Mouse (Mus musculus) adrenal gland, postnatal 10 days (tissue): ENCODE data around the gene Agap1. TPM values are rescaled to one million over a fixed set of nuclear protein-coding genes. Genes with fewer than 3 reads are reported as not detected.

Source experiments
- DNase-seq: peaks from one replicate; pipeline ENCODE4 v3.0.0; 2021; ENCODE audit warnings: mixed read lengths
- total RNA-seq, 2 experiments: library from RNA; stranded (reverse); gene quantifications; 2 replicates each; pipeline ENCODE4 v1.2.3; 2021

Agap1 gene
- total RNA-seq, 2 experiments from 2014 or later, result 48.5 to 58.7 TPM

- DNase-seq, result peak; percentile 47
Measured at GRCm38 (mm10) chr1:89576985-89577384, 122.4 kb downstream of the Agap1 start.

- DNase-seq, result peak; percentile 90
Measured at GRCm38 (mm10) chr1:89580031-89580998, 125.7 kb downstream of the Agap1 start.

DNA sequence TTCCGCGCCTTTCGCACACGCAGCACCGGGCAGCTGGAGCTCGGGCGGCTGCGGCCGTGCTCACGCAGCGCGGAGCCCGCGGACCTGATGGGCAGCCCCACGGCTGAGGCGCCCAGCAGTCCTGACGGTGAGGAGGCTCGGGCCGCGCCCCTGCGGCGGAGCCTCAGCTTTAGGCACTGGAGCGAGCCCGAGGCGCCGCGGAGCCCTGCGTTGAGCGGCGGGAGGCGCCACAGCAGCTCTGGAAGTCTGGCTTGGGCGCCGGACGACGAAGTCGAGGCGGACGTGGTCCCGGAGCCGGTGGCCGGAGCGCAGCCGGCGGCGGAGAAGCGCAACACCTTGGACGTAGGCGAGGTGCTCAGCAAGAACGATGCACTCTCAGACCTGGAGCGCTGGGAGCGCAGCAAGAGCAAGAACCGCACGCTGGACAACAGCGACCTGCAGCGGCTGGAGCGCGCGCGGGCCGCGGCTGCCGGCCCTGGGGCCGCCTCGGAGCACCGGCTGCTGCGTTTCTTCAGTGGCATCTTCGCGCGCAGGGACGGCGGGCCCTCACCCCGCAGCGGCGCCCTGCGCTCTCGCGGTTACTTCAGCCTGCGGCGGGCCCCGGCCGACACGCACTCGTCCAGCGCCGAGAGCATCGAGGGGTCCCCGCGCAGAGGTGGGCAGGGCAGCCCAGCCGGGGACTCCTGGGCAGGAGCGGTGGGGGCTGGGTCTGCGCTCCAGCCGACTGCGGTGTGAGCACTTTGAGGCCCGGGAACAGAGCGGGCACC is 126.6 kb downstream of the Agap1 start:
- peak; percentile 79 for DNase-seq

DNA sequence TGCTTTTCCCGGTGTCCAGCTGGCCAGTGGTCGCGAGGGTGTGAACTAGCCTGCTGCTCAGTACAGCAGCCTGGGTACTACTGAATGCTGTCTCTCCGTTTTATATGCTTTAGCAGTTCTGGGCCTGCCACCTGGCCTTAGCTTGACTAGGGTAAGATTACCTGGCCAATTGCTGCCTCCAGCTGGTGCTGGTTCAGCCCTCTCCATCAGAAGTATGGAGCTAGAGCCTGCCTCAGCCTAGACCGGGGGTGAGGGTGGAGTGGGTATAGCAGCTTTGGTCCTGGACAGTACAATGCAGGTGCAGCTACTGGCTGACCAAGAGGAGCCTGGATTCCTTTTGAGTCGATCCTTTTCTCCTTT is 127.1 kb downstream of the Agap1 start:
- DNase-seq, result no peak

DNA sequence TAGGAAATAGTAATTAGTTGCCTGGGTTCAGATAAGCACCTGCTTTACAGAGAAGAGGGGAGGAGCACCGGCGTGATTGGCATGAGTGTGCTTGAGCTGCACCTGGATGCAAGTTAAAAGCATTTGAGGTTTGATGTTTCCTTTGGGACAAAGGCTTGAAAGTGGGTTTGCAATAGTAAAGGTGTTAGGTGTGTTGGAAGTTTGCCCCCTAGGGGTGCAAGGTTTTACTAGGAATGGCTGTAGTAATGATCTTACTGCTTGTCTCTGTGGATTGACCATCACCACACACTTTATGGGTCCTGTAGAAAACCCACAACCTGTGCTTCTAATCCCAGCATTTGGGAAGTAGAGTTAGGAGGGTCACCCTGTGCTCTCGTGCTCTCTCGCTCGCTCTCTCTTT is 128.8 kb downstream of the Agap1 start:
- DNase-seq, result no peak

- no peak for DNase-seq
Measured at GRCm38 (mm10) chr1:89586991-89587683, 132.5 kb downstream of the Agap1 start.

GRCm38 (mm10) chr1:89588154-89588553 is 133.5 kb downstream of the Agap1 start:
- no peak for DNase-seq

- DNase-seq, result no peak
Measured at GRCm38 (mm10) chr1:89590994-89591393, 136.4 kb downstream of the Agap1 start.

- DNase-seq, result no peak
Measured at GRCm38 (mm10) chr1:89593219-89593618, 138.6 kb downstream of the Agap1 start.

- no peak for DNase-seq
Measured at GRCm38 (mm10) chr1:89594999-89595398, 140.4 kb downstream of the Agap1 start.

DNA sequence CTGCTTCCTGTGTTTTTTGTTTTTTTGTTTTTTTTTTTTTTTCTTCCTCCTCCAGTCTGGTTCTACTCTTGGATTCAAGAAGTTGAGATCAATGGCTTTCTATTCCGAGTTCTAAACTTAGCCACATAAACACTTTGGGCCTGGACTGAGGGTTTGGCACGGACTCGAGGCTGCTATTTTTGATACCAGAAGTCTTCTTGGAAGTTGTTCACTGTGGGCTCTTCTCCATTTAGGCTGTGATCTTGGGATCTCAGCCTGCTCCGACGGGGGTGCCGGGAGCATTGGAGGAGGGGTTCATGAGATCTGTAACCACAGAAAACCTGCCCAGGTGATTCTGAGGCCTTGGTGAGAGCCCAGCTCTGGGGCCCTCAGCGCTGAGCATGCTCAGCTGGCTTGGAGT is 140.8 kb downstream of the Agap1 start:
- DNase-seq, result no peak

DNA sequence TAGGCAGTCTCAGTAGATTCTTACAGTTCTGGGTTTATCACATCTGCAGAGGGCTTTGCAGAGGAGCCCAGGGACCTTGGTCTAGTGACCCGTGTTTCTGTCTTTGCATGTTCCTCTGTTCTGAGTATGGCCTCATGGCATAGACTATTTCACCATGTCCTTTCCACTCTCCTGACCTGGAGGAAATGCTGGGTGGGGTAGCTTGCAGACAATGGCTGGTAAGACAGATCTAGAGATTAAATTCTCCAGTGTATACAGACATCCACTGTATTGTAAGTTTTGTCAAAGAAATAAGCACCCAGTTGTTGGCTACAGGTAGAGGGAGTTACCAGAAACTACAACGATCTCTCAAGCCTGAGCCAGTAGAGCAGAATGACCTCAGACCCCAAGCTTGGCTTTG is 141.6 kb downstream of the Agap1 start:
- no peak for DNase-seq

GRCm38 (mm10) chr1:89598906-89599305 is 144.3 kb downstream of the Agap1 start:
- no peak for DNase-seq

GRCm38 (mm10) chr1:89599983-89600741 is 145.6 kb downstream of the Agap1 start:
- DNase-seq, result no peak

DNA sequence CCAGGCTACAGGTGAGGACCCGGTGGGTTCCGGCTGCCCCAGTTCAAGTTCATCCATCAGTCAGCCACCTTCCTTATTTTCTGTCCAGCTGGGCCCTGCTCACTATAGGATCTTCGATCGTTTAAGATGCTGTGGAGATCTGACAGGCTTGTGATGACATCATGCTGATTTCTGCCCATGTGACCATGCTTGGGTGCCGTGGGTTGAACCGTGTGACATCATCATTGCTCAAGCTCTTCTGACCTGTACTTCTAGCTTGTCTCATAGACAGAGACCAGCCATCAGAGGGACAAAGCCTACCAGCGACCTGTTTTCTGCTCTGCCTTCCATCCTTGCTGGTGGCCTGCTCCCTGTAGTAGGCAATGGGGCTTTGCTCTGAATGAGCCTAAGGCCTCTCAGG is 146.7 kb downstream of the Agap1 start:
- no peak for DNase-seq

- DNase-seq, result peak; percentile 53
Measured at GRCm38 (mm10) chr1:89602879-89603278, 148.3 kb downstream of the Agap1 start.

GRCm38 (mm10) chr1:89606612-89607011 is 152.0 kb downstream of the Agap1 start:
- DNase-seq, result peak; percentile 80

DNA sequence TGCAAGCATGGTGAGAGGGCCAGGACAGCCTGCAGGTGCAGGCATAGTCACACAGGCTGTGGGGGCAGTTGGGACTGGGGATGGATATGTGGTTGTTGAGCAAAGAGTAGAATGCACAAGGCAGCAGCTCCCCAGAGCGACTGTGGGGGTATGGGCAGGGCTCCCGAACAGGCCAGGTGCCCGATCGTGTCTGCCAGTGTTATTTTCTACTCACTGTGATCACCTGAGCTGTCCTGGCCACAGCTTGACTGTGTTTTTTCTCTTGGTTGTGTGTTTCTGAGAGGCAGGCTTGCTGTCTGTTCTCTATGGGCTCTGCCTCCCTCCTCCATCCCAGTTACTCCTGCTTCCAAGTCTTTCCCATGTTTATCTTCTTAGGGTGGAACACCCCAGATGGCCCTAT is 154.2 kb downstream of the Agap1 start:
- DNase-seq, result no peak

- no peak for DNase-seq
Measured at GRCm38 (mm10) chr1:89609964-89610363, 155.4 kb downstream of the Agap1 start.

- no peak for DNase-seq
Measured at GRCm38 (mm10) chr1:89611521-89611920, 156.9 kb downstream of the Agap1 start.

DNA sequence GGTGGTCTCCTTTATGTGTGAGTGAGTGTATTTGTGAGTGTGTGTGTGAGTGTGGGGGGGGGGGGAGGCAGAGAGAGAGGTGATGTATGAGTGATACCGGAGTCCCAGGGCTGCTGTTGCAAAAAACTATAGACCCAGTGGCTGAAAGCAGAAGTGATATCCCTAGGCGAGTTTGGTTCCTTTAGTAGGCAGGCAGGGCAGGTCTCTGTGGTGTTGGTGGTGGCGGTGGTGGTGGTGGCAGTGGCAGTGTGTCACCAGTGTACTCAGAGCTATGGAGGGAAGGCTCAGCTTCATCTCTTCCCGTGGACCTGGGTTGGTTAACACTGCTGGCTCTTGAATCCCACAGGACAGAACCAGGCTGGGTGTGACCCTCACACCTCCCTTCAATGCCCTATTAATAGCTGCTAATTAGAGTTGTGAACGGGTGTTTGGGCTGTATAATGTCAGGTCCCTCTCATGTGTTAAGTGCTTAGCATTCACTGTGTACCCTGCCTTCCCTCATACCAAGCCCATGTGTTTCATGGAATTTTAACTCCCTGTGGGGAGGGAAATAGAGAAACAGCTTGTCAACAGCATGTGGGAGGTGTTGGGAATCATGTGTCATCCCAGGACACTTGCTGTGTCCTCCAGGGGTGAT is 158.7 kb downstream of the Agap1 start:
- DNase-seq, result no peak
